Mouse (Mus musculus) embryonic fibroblast, embryonic 13.5 days (primary cell): ENCODE results near the gene Gm42957. TPM values are rescaled to one million over a fixed set of nuclear protein-coding genes. Genes with fewer than 3 reads are reported as not detected.

Experiments
- H3K27ac ChIP-seq: 2 replicates; pipeline ENCODE4 v1.5.1; 2012; ENCODE audit warnings: low read length, control low read depth, inconsistent platforms; ENCODE audit not compliant: insufficient read depth
- H3K4me1 ChIP-seq: 2 replicates; pipeline ENCODE4 v1.6.1; 2011; ENCODE audit warnings: low read length; ENCODE audit not compliant: control insufficient read depth, insufficient read depth
- H3K4me3 ChIP-seq: 2 replicates; pipeline ENCODE4 v1.5.1; 2011; ENCODE audit warnings: mild to moderate bottlenecking, control low read depth, low read length; ENCODE audit not compliant: insufficient read depth
- CTCF ChIP-seq: IDR thresholded peaks from 2 replicates; pipeline ENCODE4 v1.5.1; 2011; ENCODE audit warnings: mild to moderate bottlenecking, control low read depth, low read length, moderate library complexity, borderline replicate concordance; ENCODE audit not compliant: insufficient read depth
- POLR2A ChIP-seq: IDR thresholded peaks from 2 replicates; pipeline ENCODE4 v1.6.1; 2011; ENCODE audit warnings: low read depth, mild to moderate bottlenecking, control low read depth, low read length, moderate library complexity
- polyA plus RNA-seq: library from polyadenylated mRNA; stranded (reverse); fragments of >200 nt; gene quantifications from 2 replicates; pipeline ENCODE4 v1.2.4, GENCODE M21; 2011; ENCODE audit warnings: low read depth; ENCODE audit not compliant: missing spikeins, insufficient read length

Gene Gm42957
- polyA plus RNA-seq, 1 experiment, result 0.28 TPM

- H3K4me3 ChIP-seq, result no peak overlapping the region
- peaks cover 7% of the 10 kb centered on the region; the same call in 1 of the 2 replicates for H3K4me1 ChIP-seq
- no peak overlapping the region for H3K27ac ChIP-seq
- TF ChIP-seq CTCF (no peak), POLR2A (no peak)
These were observed 28.7 kb upstream of the Gm42957 start for GRCm38 (mm10) chr3:96606618-96607017.

- Histone ChIP-seq H3K4me1 (no peaks in the 10 kb centered on the region), H3K27ac (peak overlapping the region; percentile 32; the same call in 1 of the 2 replicates), H3K4me3 (no peak overlapping the region)
- TF ChIP-seq POLR2A (no peak), CTCF (no peak)
These were observed 17.3 kb upstream of the Gm42957 start for GRCm38 (mm10) chr3:96617941-96618340.

- Histone ChIP-seq H3K4me3 (no peak overlapping the region), H3K27ac (no peak overlapping the region), H3K4me1 (no peaks in the 10 kb centered on the region)
- TF ChIP-seq POLR2A (no peak), CTCF (no peak)
These were observed 12.1 kb upstream of the Gm42957 start for GRCm38 (mm10) chr3:96623201-96623600.

- TF ChIP-seq POLR2A (peak; percentile 85), CTCF (no peak)
- H3K27ac ChIP-seq, result peak within 1 kb of the TSS; percentile 35
- peak within 1 kb of the TSS; percentile 62 for H3K4me3 ChIP-seq
- H3K4me1 ChIP-seq, result no peaks in the 10 kb centered on the region
These were observed 5.3 kb upstream of the Gm42957 start, which contains the start of gene Rbm8a for GRCm38 (mm10) chr3:96629729-96630600. Rbm8a (plus strand) TSS chr3:96629933.

- H3K4me1 ChIP-seq, result no peaks in the 10 kb centered on the region
- H3K4me3 ChIP-seq, result no peak overlapping the region
- H3K27ac ChIP-seq, result no peak overlapping the region
- TF ChIP-seq POLR2A, result no peak
- TF ChIP-seq CTCF, result no peak
These were observed 3.2 kb upstream of the Gm42957 start for GRCm38 (mm10) chr3:96632058-96632457.

GRCm38 (mm10) chr3:96634015-96634414 lies 1.3 kb upstream of the Gm42957 start:
- Histone ChIP-seq H3K27ac (no peak overlapping the region), H3K4me3 (no peak overlapping the region), H3K4me1 (no peaks in the 10 kb centered on the region)
- TF ChIP-seq POLR2A (no peak), CTCF (no peak)

- no peaks in the 10 kb centered on the region for H3K4me1 ChIP-seq
These were observed 632 bp downstream of the Gm42957 start for GRCm38 (mm10) chr3:96635906-96636305.

GRCm38 (mm10) chr3:96636448-96636847 lies 1.2 kb downstream of the Gm42957 start:
- H3K27ac ChIP-seq, result no peak overlapping the region

More at GRCm38 (mm10) chr3:96635906-96636305, 632 bp downstream of the Gm42957 start:
- Histone ChIP-seq H3K4me3 (peak overlapping the region; percentile 64), H3K27ac (peak overlapping the region; percentile 42; the same call in 1 of the 2 replicates)
- no peak for TF ChIP-seq POLR2A
- no peak for TF ChIP-seq CTCF

GRCm38 (mm10) chr3:96639219-96639618 lies 3.9 kb downstream of the Gm42957 start:
- Histone ChIP-seq H3K4me1 (no peaks in the 10 kb centered on the region), H3K4me3 (no peak overlapping the region), H3K27ac (no peak overlapping the region)
- TF ChIP-seq POLR2A, result no peak
- TF ChIP-seq CTCF, result peak; percentile 37; the same call in 1 of the 2 replicates

More at GRCm38 (mm10) chr3:96636448-96636847, 1.2 kb downstream of the Gm42957 start:
- Histone ChIP-seq H3K4me1 (no peaks in the 10 kb centered on the region), H3K4me3 (peak overlapping the region; percentile 64)
- no peak for TF ChIP-seq POLR2A
- no peak for TF ChIP-seq CTCF

- TF ChIP-seq POLR2A (no peak), CTCF (0 out of 2 replicates have a peak, but pooled peaks have one; percentile 24)
- Histone ChIP-seq H3K27ac (no peak within 1 kb of the TSS), H3K4me1 (no peaks in the 10 kb centered on the region), H3K4me3 (no peak within 1 kb of the TSS)
These were observed 9.9 kb downstream of the Gm42957 start, which contains the start of gene Itga10 for GRCm38 (mm10) chr3:96645018-96645649. Itga10 (plus strand) TSS chr3:96645584.

- no peak overlapping the region for H3K27ac ChIP-seq
- no peak for TF ChIP-seq CTCF
- no peak for TF ChIP-seq POLR2A
- no peak overlapping the region for H3K4me3 ChIP-seq
These were observed 12.1 kb downstream of the Gm42957 start for GRCm38 (mm10) chr3:96647365-96647764.

More at GRCm38 (mm10) chr3:96647365-96647764, 12.1 kb downstream of the Gm42957 start:
- H3K4me1 ChIP-seq, result peaks cover 3% of the 10 kb centered on the region; the same call in 1 of the 2 replicates
